Mouse (Mus musculus) A20 (cell line): Measurements from ENCODE around the gene Gdi2.

Source experiments
- DNase-seq: peaks from one replicate; pipeline ENCODE4 v3.0.0-alpha.2; 2011; ENCODE audit warnings: low read depth, low spot score

The Gdi2 gene

GRCm38 (mm10) chr13:3547410-3547809, 9.5 kb downstream of the Gdi2 start:
- no peak for DNase-seq

GRCm38 (mm10) chr13:3547856-3548255, 10.0 kb downstream of the Gdi2 start:
- DNase-seq: no peak

GRCm38 (mm10) chr13:3563130-3563529, 25.3 kb downstream of the Gdi2 start:
- no peak for DNase-seq

- DNase-seq: no peak
These were observed 26.1 kb downstream of the Gdi2 start for GRCm38 (mm10) chr13:3563953-3564352.

- no peak for DNase-seq
These were observed 52.9 kb downstream of the Gdi2 start for GRCm38 (mm10) chr13:3590789-3591188.

GRCm38 (mm10) chr13:3594311-3594710, 56.4 kb downstream of the Gdi2 start:
- DNase-seq: no peak

- no peak for DNase-seq
These were observed 58.4 kb downstream of the Gdi2 start for GRCm38 (mm10) chr13:3596232-3596631.

- DNase-seq: no peak
These were observed 71.9 kb downstream of the Gdi2 start for GRCm38 (mm10) chr13:3609780-3610117.

- DNase-seq: peak; percentile 79
These were observed 72.4 kb downstream of the Gdi2 start for GRCm38 (mm10) chr13:3610118-3610794.

GRCm38 (mm10) chr13:3610795-3611438, 73.1 kb downstream of the Gdi2 start, which contains the start of gene Fam208b:
TSS of gene Fam208b (minus strand) at chr13:3611108.
- peak; percentile 98 for DNase-seq
